13 mouse cellular contexts compared by ENCODE assay signal in the genomic region with DNA sequence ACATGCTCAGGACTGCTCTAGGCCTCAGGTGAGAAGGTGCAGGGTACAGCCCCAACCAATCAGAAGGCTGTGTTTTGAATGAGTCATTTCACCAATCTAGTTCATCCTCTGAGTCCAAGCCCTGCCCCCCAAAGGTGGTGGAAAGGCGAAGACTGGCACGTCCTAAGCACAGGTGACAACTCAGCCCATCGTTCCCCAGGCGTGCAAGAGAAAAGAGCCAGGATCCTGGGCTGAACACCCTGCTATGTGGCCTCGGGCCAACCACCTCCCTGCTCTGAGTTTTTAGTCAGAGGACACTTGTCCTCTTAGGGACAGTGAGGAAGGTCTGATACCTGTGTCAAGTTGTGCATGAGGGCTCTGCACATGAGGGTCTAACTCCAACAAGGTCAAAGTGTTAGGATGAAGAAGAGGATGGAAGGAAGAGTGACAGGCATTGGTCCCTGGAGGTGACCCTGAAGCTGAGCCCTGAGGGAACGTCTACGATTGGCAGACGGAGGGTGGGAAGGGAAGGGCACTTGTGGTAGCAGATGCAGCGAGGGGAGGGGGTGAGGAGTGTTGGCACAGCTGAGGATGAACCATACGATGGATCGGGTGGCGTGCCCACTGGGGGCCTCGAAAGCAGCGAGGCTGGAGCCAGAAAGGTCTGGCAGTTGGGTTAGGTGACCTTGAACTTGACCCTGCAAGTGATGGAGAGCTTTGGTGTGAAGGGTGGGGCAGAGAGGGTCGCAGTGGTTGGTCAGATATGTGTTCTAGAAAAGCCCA.
DNase-seq lines count a peak whose midpoint lies in the region; ATAC-seq and TF ChIP-seq lines count a peak whose summit lies in the region.
"Had no signal": no experiment of that assay in that cellular context is flagged by ENCODE, and none has a peak within 500 bp of the region (broad histone marks: within the 10 kb centered on the region; RNA-seq: fewer than 3 reads in every experiment).

No protein-coding gene starts in this region.

- H3K4me2 ChIP-seq in embryonic facial prominence, embryonic 13.5 days: no peak overlapping the region
- no peak overlapping the region for H3K4me2 ChIP-seq in neural tube, embryonic 14.5 days (ENCODE audit: low read depth, low read length)
- no peak overlapping the region for H3K4me2 ChIP-seq in liver, postnatal 0 days (ENCODE audit: low read depth, low read length)

- 79% methylated on average over 15 of the region's 15 CpGs for WGBS in heart, embryonic 10.5 days
- WGBS in embryonic facial prominence, embryonic 13.5 days: 76% methylated on average over 15 of the region's 15 CpGs
- WGBS in neural tube, embryonic 14.5 days: 73% methylated on average over 15 of the region's 15 CpGs
- 64% methylated on average over 15 of the region's 15 CpGs for WGBS in liver, postnatal 0 days (ENCODE audit: insufficient replicate concordance)

- H3K9me3 ChIP-seq in heart, embryonic 10.5 days: 0 out of 2 replicates have a peak, but pooled peaks cover 4% of the 10 kb centered on the region
- H3K9me3 ChIP-seq in embryonic facial prominence, embryonic 13.5 days: no peaks in the 10 kb centered on the region; the same call in 1 of the 2 replicates
- no peaks in the 10 kb centered on the region for H3K9me3 ChIP-seq in neural tube, embryonic 14.5 days (ENCODE audit: control insufficient read depth, low read length)
- no peaks in the 10 kb centered on the region for H3K9me3 ChIP-seq in liver, postnatal 0 days (ENCODE audit: low read length)

- no peak for DNase-seq in heart, embryonic 10.5 days (ENCODE audit: low spot score)
- no peak for DNase-seq in heart, postnatal 10 days
- DNase-seq in left cerebral cortex, postnatal 4 days: peak; percentile 85
- DNase-seq in left cerebral cortex, adult 9 months (ENCODE audit: low spot score in 2 of 2): no peak
- no peak for DNase-seq in right cerebral cortex, adult 2 months (ENCODE audit: low spot score in 2 of 2)
- DNase-seq in liver, postnatal 0 days: no peak
- DNase-seq: B cell, adult 2 months; thymus, postnatal 14 days had no signal

- peaks cover 29% of the 10 kb centered on the region for H3K4me1 ChIP-seq in heart, embryonic 10.5 days
- no peaks in the 10 kb centered on the region for H3K4me1 ChIP-seq in embryonic facial prominence, embryonic 13.5 days
- H3K4me1 ChIP-seq in neural tube, embryonic 14.5 days (ENCODE audit: control insufficient read depth, insufficient read depth, low read length): peaks cover 4% of the 10 kb centered on the region; the same call in 1 of the 2 replicates
- H3K4me1 ChIP-seq in liver, postnatal 0 days (ENCODE audit: insufficient read depth): no peaks in the 10 kb centered on the region

- H3K27ac ChIP-seq in heart, embryonic 10.5 days: peak overlapping the region; percentile 72
- no peak overlapping the region for H3K27ac ChIP-seq in embryonic facial prominence, embryonic 13.5 days
- no peak overlapping the region for H3K27ac ChIP-seq in neural tube, embryonic 14.5 days (ENCODE audit: low read depth, low read length)
- no peak overlapping the region for H3K27ac ChIP-seq in liver, postnatal 0 days (ENCODE audit: low read depth)
- H3K27ac ChIP-seq: macrophage had no signal

- 0 out of 2 replicates have a peak overlapping the region, but pooled peaks have one; percentile 36 for H3K9ac ChIP-seq in embryonic facial prominence, embryonic 13.5 days
- H3K9ac ChIP-seq in neural tube, embryonic 14.5 days (replicated peaks; ENCODE audit: low read depth, low read length): 0 out of 2 replicates have a peak overlapping the region, but pooled peaks have one; percentile 25
- no peak overlapping the region for H3K9ac ChIP-seq in liver, postnatal 0 days (replicated peaks)

- intact Hi-C loops in heart, postnatal 10 days (cut with DNase I): loop anchor here (10.0 kb wide), 1 partner anchor 422 kb away; no protein-coding TSS in a partner anchor
- intact Hi-C loops in left cerebral cortex, postnatal 4 days (cut with DNase I): no loop called here

- ATAC-seq in embryonic facial prominence, embryonic 13.5 days (ENCODE audit: insufficient number of reproducible peaks, insufficient read depth, low FRiP score, low TSS enrichment, low read depth): peak; percentile 11; the same call in 1 of the 2 replicates
- ATAC-seq in neural tube, embryonic 14.5 days (ENCODE audit: low read depth): no peak
- ATAC-seq in liver, postnatal 0 days: no peak

- no peaks in the 10 kb centered on the region for H3K36me3 ChIP-seq in heart, embryonic 10.5 days
- no peaks in the 10 kb centered on the region for H3K36me3 ChIP-seq in embryonic facial prominence, embryonic 13.5 days
- no peaks in the 10 kb centered on the region for H3K36me3 ChIP-seq in neural tube, embryonic 14.5 days (ENCODE audit: control insufficient read depth, insufficient read depth, low read length)
- no peaks in the 10 kb centered on the region for H3K36me3 ChIP-seq in liver, postnatal 0 days (replicated peaks; ENCODE audit: insufficient read depth, low read length)
- H3K36me3 ChIP-seq: G1E had no signal

- TF ChIP-seq CTCF in liver, postnatal 0 days (IDR thresholded peaks at IDR 0.05; ENCODE audit: low read depth): no peak

- TF ChIP-seq EP300 in liver, postnatal 0 days (IDR thresholded peaks at IDR 0.05; ENCODE audit: low read depth): no peak

- H3K27me3 ChIP-seq in heart, embryonic 10.5 days (ENCODE audit: insufficient read depth, poor library complexity, severe bottlenecking): peaks cover 30% of the 10 kb centered on the region; the same call in 1 of the 2 replicates
- 0 out of 2 replicates have a peak, but pooled peaks cover 8% of the 10 kb centered on the region for H3K27me3 ChIP-seq in embryonic facial prominence, embryonic 13.5 days
- no peaks in the 10 kb centered on the region for H3K27me3 ChIP-seq in neural tube, embryonic 14.5 days (ENCODE audit: control insufficient read depth, insufficient read depth, low read length)
- H3K27me3 ChIP-seq in liver, postnatal 0 days (ENCODE audit: insufficient read depth, low read length): no peaks in the 10 kb centered on the region

- H3K4me3 ChIP-seq in heart, embryonic 10.5 days: no peak overlapping the region
- H3K4me3 ChIP-seq in embryonic facial prominence, embryonic 13.5 days: no peak overlapping the region
- H3K4me3 ChIP-seq in neural tube, embryonic 14.5 days (ENCODE audit: low read depth, low read length): no peak overlapping the region
- no peak overlapping the region for H3K4me3 ChIP-seq in liver, postnatal 0 days (ENCODE audit: low read depth, low read length)
- H3K4me3 ChIP-seq: myocyte had no signal
